Comparison of ENCODE assay signal across 27 mouse cellular contexts in genomic region chr9:62203556-62203955, GRCm38 (mm10).
DNase-seq lines count a peak whose midpoint lies in the region; ATAC-seq and TF ChIP-seq lines count a peak whose summit lies in the region.
"Had no signal": no experiment of that assay in that cellular context is flagged by ENCODE, and none has a peak within 500 bp of the region (broad histone marks: within the 10 kb centered on the region; RNA-seq: fewer than 3 reads in every experiment).

No protein-coding gene starts in this region.

- WGBS in cerebellum, adult 2 months, result 18% methylated on average over 4 of the region's 4 CpGs
- WGBS in midbrain, embryonic 11.5 days, result 21% methylated on average over 4 of the region's 4 CpGs
- WGBS in midbrain, embryonic 10.5 days, result 28% methylated on average over 4 of the region's 4 CpGs

- intact Hi-C loops in gastrocnemius, adult 2 months (cut with DNase I), result no loop called here

- no peak overlapping the region for H3K4me2 ChIP-seq in midbrain, embryonic 11.5 days
- H3K4me2 ChIP-seq: heart, embryonic 13.5 days; hindbrain, embryonic 12.5 days; kidney, embryonic 15.5 days; neural tube, embryonic 13.5 days had no signal

- DNase-seq in cerebellum, postnatal 10 days, result peak; percentile 62 to 64
- no peak for DNase-seq in cerebellum, adult 2 months
- DNase-seq in gastrocnemius, adult 2 months, result no peak
- DNase-seq in gastrocnemius, postnatal 4 days (ENCODE audit: low spot score in 2 of 2), result no peak
- DNase-seq in midbrain, embryonic 11.5 days (ENCODE audit: low spot score, missing footprints), result peak; percentile 31
- DNase-seq in midbrain, embryonic 10.5 days (ENCODE audit: low spot score), result no peak
- peak; percentile 49 for DNase-seq in right cerebral cortex, postnatal 25 days
- no peak for DNase-seq in right cerebral cortex, postnatal 4 days
- DNase-seq: adrenal gland, postnatal 36 days; cerebellum, adult 11-12 months; forebrain, postnatal 0 days; gastrocnemius, postnatal 10 days; heart, adult 18-20 months; heart, postnatal 14 days; kidney, adult 11 months; kidney, postnatal 36 days; layer of hippocampus, postnatal 36 days; liver, postnatal 0 days; thymus, adult 18-20 months; thymus, postnatal 36 days had no signal

- no peaks in the 10 kb centered on the region for H3K9me3 ChIP-seq in midbrain, embryonic 11.5 days (ENCODE audit: control insufficient read depth, low read length)
- H3K9me3 ChIP-seq in midbrain, embryonic 10.5 days (replicated peaks), result peaks cover 6% of the 10 kb centered on the region; the same call in 1 of the 2 replicates
- H3K9me3 ChIP-seq: hindbrain, embryonic 12.5 days; kidney, embryonic 15.5 days; neural tube, embryonic 13.5 days had no signal

- H3K4me3 ChIP-seq in cerebellum, adult 2 months (replicated peaks; ENCODE audit: insufficient read depth, low read depth, low read length), result no peak overlapping the region
- H3K4me3 ChIP-seq in gastrocnemius, adult 2 months, result no peak overlapping the region
- no peak overlapping the region for H3K4me3 ChIP-seq in midbrain, embryonic 11.5 days (ENCODE audit: low read depth, low read length)
- H3K4me3 ChIP-seq in midbrain, embryonic 10.5 days, result no peak overlapping the region
- H3K4me3 ChIP-seq: heart, embryonic 13.5 days; hindbrain, embryonic 12.5 days; kidney, embryonic 15.5 days; myocyte; neural tube, embryonic 13.5 days had no signal

- no peak for TF ChIP-seq POLR2A in cerebellum, adult 2 months (IDR thresholded peaks at IDR 0.05; ENCODE audit: borderline replicate concordance, insufficient read depth, low read length)

- no peak for TF ChIP-seq CTCF in cerebellum, adult 2 months (IDR thresholded peaks at IDR 0.05; ENCODE audit: borderline replicate concordance, insufficient read depth, low read depth, low read length)
- no peak for TF ChIP-seq CTCF in gastrocnemius, adult 2 months (IDR thresholded peaks at IDR 0.05)

- H3K27me3 ChIP-seq in cerebellum, adult 2 months (ENCODE audit: control insufficient read depth, insufficient read depth, low read length), result no peaks in the 10 kb centered on the region
- H3K27me3 ChIP-seq in midbrain, embryonic 11.5 days (ENCODE audit: control insufficient read depth, insufficient read depth, low read length), result no peaks in the 10 kb centered on the region
- H3K27me3 ChIP-seq in midbrain, embryonic 10.5 days (ENCODE audit: low read depth, poor library complexity, severe bottlenecking), result peaks cover 5% of the 10 kb centered on the region; the same call in 1 of the 2 replicates
- H3K27me3 ChIP-seq: hindbrain, embryonic 12.5 days; neural tube, embryonic 13.5 days had no signal

- H3K4me1 ChIP-seq in cerebellum, adult 2 months (ENCODE audit: control insufficient read depth, insufficient read depth, low read length), result peaks cover 5% of the 10 kb centered on the region; the same call in 1 of the 2 replicates
- H3K4me1 ChIP-seq in midbrain, embryonic 11.5 days (ENCODE audit: control insufficient read depth, insufficient read depth, low read length), result no peaks in the 10 kb centered on the region
- peaks cover 20% of the 10 kb centered on the region for H3K4me1 ChIP-seq in midbrain, embryonic 10.5 days
- H3K4me1 ChIP-seq: hindbrain, embryonic 12.5 days; neural tube, embryonic 13.5 days had no signal

- H3K27ac ChIP-seq in cerebellum, adult 2 months (ENCODE audit: insufficient read depth, low read length), result no peak overlapping the region
- peak overlapping the region; percentile 56 for H3K27ac ChIP-seq in gastrocnemius, adult 2 months
- H3K27ac ChIP-seq in midbrain, embryonic 11.5 days (ENCODE audit: low read depth, low read length), result no peak overlapping the region
- no peak overlapping the region; the same call in 1 of the 2 replicates for H3K27ac ChIP-seq in midbrain, embryonic 10.5 days (replicated peaks)
- H3K27ac ChIP-seq: heart, embryonic 13.5 days; hindbrain, embryonic 12.5 days; kidney, embryonic 15.5 days; macrophage; neural tube, embryonic 13.5 days had no signal

- no peak overlapping the region for H3K9ac ChIP-seq in midbrain, embryonic 11.5 days (ENCODE audit: low read length)
- H3K9ac ChIP-seq: forebrain, postnatal 0 days; heart, embryonic 13.5 days; hindbrain, embryonic 12.5 days; kidney, embryonic 15.5 days; liver, postnatal 0 days; neural tube, embryonic 13.5 days had no signal

- ATAC-seq in midbrain, embryonic 11.5 days (ENCODE audit: low FRiP score), result no peak
- ATAC-seq: forebrain, postnatal 0 days; liver, postnatal 0 days; lung, postnatal 0 days had no signal

- no peaks in the 10 kb centered on the region for H3K36me3 ChIP-seq in midbrain, embryonic 11.5 days (ENCODE audit: control insufficient read depth, insufficient read depth, low read length)
- no peaks in the 10 kb centered on the region for H3K36me3 ChIP-seq in midbrain, embryonic 10.5 days
- H3K36me3 ChIP-seq: heart, embryonic 13.5 days; hindbrain, embryonic 12.5 days; kidney, embryonic 15.5 days; neural tube, embryonic 13.5 days had no signal

Comparison
In these comparisons a context has a peak if more than half of its experiments do, and no peak if none do; other contexts are left out.
1. DNase-seq: peak in cerebellum, postnatal 10 days (2 of 2), midbrain, embryonic 11.5 days (single experiment) and right cerebral cortex, postnatal 25 days (single experiment); none in cerebellum, adult 2 months (0 of 2), gastrocnemius, adult 2 months (single experiment), gastrocnemius, postnatal 4 days (0 of 2), midbrain, embryonic 10.5 days (single experiment) and right cerebral cortex, postnatal 4 days (single experiment).